Mouse (Mus musculus) CD4-positive naive resting alpha-beta T cell, adult 57 days (primary cell): ENCODE measurements around the gene Micall1. TPM values are rescaled to one million over a fixed set of nuclear protein-coding genes. Genes with fewer than 3 reads are reported as not detected.

Experiments
- total RNA-seq: library from RNA; stranded (reverse); gene quantifications from one replicate; pipeline ENCODE4 v1.2.4, GENCODE M21; 2023

Gene Micall1
- 65.1 TPM for total RNA-seq

DNA sequence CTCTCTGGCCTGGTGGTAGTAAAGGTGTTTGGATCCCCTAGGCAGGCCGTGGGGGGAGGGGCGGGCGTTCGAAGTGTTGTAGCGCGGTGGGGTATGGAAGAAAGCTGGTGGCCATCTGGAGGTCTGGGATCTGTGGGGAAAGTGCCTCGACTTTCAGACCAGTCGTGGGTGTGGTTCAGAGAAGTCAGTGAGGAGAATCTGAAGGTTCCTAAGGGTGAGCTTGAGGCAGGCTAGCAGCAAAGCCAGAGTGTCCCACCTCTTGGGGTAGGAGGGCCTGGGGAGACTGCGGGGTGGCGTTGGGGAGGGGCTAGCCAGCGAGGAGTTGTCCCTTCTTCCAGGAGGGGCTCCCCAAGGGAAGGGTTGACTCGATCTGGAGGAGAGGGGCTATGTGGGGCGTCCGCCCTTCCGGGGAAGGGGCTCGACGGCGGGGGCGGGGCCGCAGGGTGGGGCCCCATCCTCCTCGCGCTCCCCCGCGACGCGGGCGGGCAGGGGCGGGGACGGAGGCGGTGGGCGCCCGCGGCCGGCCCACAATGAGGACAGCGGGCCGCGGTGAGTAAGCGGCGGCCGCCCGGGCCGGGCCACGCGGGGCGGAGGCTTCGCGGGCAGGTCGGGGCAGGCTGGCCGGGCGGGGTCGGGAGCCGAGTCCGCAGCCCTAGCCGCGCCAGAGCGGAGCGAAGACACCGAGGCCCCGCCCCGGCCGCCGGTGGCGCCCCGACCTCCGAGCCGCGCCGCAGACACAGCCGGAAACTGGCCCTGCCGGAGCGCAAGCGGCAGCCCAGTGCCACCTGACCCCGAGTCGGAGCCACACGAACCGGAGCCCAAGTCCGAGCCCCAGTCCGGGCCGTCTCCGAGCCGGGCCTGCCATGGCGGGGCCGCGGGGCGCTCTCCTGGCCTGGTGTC is at the start of gene Micall1:
TSS of gene Micall1 (plus strand) at position 478 of the 900 bp plus-strand sequence.

GRCm38 (mm10) chr15:79062376-79063159 is 46.1 kb upstream of the Micall1 start, which contains the start of gene Ankrd54:
Gene Ankrd54, minus strand, starts transcription at chr15:79062893.

GRCm38 (mm10) chr15:79074913-79075532 is 33.7 kb upstream of the Micall1 start, which contains the start of gene Eif3l:
Gene Eif3l, plus strand, starts transcription at chr15:79075179.

GRCm38 (mm10) chr15:79140866-79141565 is 32.3 kb downstream of the Micall1 start, which contains the start of the genes Polr2f and 1700088E04Rik:
Gene Polr2f, plus strand, starts transcription at chr15:79141009.
Gene 1700088E04Rik, minus strand, starts transcription at chr15:79141253.

GRCm38 (mm10) chr15:79165140-79165539 is 56.4 kb downstream of the Micall1 start, which contains the start of gene Sox10:
Gene Sox10, minus strand, starts transcription at chr15:79165240.

Other genes starting within 250 kb of the Micall1 start
- 84.3 TPM for gene Gga1, start 231.7 kb upstream of the Micall1 start, total RNA-seq
- not detected for gene Gm49510, start 209.2 kb upstream of the Micall1 start, total RNA-seq
- gene Sh3bp1, start 209.1 kb upstream of the Micall1 start, total RNA-seq, result 241 TPM
- 13.7 TPM for gene Pdxp, start 195.0 kb upstream of the Micall1 start, total RNA-seq
- 63.1 TPM for gene Lgals1, start 182.2 kb upstream of the Micall1 start, total RNA-seq
- 58.9 TPM for gene Nol12, start 174.0 kb upstream of the Micall1 start, total RNA-seq
- 40.0 TPM for gene Triobp, start 161.2 kb upstream of the Micall1 start, total RNA-seq
- 5.8 TPM for gene H1f0, start 80.4 kb upstream of the Micall1 start, total RNA-seq
- gene Galr3, start 67.0 kb upstream of the Micall1 start, total RNA-seq, result not detected
- 27.3 TPM for gene Ankrd54, start 46.0 kb upstream of the Micall1 start, total RNA-seq
- 118 TPM for gene Eif3l, start 33.7 kb upstream of the Micall1 start, total RNA-seq
- gene Polr2f, start 32.1 kb downstream of the Micall1 start, total RNA-seq, result 44.4 TPM
- gene 1700088E04Rik, start 32.4 kb downstream of the Micall1 start, total RNA-seq, result not detected
- gene Sox10, start 56.3 kb downstream of the Micall1 start, total RNA-seq, result not detected
- gene Pick1, start 120.3 kb downstream of the Micall1 start, total RNA-seq, result 24.8 TPM
- 0.92 TPM for gene Gm49486, start 120.5 kb downstream of the Micall1 start, total RNA-seq
- gene Slc16a8, start 145.9 kb downstream of the Micall1 start, total RNA-seq, result not detected
- gene Baiap2l2, start 176.6 kb downstream of the Micall1 start, total RNA-seq, result 0.65 TPM
- 11.3 TPM for gene Pla2g6, start 219.5 kb downstream of the Micall1 start, total RNA-seq
- 211 TPM for gene Maff, start 237.7 kb downstream of the Micall1 start, total RNA-seq